Mouse (Mus musculus): ENCODE data around the gene Cryba4.
A peak's percentile ranks its signal among the peaks of the same experiment; 100 is the strongest.

Gene Cryba4

GRCm38 (mm10) chr5:112285548-112286085, 33.3 kb upstream of the Cryba4 start:
- peak in 1 of 2 experiments; percentile 53 for DNase-seq

- no peak for DNase-seq
Measured at GRCm38 (mm10) chr5:112284203-112284582, 31.9 kb upstream of the Cryba4 start.

GRCm38 (mm10) chr5:112283543-112284202, 31.4 kb upstream of the Cryba4 start:
- DNase-seq: no peak

GRCm38 (mm10) chr5:112282780-112283482, 30.6 kb upstream of the Cryba4 start:
- no peak for DNase-seq

DNA sequence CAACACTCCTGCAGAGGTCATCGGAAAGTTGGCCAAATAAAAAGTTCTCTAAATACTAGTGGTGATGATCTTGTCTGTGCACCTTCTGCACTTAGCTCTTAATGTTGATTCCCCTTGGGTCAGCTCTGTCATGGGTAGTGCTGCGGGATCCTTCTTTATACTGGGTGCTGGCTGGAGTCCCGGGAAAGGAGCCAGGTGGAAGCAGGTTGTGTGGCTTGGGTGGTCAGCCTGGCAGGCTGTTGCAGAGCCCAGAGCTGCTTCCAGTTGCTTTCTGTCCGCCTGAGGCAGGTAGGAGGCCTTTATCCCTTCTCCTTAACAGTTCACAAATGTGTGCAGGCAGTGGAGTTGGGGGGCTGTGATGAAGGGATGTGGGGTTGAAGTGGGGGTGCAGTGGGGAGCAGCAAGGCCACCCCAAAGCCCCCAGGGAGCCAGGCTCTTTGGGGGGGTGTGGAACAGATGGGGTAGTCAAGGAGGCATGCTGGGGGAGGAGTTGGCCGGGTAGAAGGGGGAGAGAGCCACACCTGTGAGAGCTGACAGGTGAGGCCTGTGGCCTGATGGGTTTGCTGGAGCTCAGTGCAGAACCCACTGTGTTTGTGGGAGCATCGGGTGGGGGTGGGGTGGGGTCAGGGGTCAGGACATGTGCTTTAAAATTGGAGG, 29.9 kb upstream of the Cryba4 start:
- DNase-seq: peak in 1 of 2 experiments; percentile 64

DNA sequence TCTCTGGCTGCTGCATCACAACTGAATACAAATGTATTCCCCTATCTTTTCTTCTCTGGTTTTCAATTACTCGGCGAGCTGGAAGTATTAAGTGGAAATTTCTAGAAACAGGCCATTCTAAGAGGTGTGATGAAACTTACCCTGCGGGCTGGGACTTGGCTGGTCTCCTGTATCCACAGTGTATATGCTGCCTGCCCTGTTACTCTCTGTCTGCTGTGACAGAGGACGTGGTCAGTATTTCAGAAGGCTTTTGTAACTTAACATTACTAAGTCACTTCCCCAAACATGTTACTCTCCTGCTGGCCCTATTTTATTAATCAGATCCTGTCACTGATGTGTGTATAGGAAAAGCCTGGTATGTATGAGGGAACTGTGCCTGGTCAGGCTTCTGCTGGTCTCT, 29.4 kb upstream of the Cryba4 start:
- no peak for DNase-seq

- DNase-seq: no peak
Measured at GRCm38 (mm10) chr5:112280863-112281660, 28.7 kb upstream of the Cryba4 start.

GRCm38 (mm10) chr5:112280151-112280550, 27.8 kb upstream of the Cryba4 start:
- DNase-seq: no peak

DNA sequence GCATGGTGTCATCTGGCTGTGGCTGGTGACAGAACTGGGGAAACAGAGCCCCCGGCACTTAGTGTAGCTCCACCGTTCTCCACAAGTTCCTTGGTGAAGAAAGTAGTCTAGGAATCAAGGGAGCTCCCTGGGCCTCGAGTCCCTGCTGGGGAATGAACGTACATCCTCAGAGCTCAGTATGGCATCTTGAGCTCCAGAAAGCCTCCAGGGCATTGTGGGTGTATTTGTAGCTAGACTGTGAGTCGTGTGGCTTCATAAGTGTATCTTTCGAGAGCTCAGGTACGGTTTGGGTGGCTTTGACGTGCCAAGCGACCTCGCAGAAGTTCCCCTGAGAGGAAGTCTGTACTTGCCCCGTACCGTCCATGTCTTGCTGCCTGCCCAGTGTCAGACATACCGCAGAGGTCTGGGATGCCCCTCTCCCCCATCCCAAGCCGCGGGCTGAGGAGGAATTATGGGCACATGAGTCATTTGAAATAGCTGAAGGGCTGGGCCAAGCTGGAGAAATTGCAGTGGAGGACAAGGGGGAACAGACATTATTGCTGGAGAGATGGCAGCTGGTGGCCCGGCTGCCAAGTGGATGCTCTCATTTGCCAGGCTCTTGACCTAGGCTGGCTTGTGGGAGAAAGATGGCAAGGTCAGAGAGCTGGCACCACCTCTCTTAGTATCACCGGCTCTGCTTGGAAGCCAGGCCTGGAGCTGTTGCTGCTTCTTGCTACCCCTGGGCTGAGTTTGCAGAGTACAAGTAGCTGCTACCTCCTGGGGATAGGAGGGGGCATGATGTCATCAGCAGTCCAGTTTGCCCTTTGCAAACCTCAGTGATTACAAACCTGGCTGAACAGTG, 27.1 kb upstream of the Cryba4 start:
- peak; percentile 52 to 54 for DNase-seq

DNA sequence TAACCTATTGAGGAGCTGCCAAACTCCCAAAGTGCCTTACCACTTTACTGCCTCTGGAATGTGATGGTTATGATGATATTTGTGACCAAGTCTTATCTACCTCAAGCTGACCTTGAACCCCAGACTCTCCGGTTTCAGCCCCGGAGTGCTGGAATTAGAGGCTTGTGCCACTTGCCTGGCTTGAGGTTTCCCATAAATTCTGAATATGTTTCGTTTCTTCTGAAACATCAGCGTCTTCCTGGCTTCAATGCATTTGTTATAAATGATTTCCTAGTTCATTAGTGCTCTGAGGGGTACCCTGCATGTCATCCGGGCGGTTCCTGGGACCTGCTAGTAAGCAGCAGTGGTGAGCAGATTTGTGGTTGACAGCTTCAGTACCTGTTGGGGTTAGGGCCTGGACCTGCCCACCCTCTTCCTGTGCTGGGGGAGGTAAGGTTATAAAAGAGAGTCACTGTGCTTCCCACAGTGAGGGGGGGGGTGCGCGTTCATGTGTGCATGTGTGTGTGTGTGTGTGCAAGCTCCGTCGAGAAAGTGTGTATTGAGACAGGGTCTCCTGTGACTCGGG, 25.7 kb upstream of the Cryba4 start:
- no peak for DNase-seq

GRCm38 (mm10) chr5:112276907-112277348, 24.6 kb upstream of the Cryba4 start:
- no peak for DNase-seq

GRCm38 (mm10) chr5:112276267-112276873, 24.1 kb upstream of the Cryba4 start, which contains the start of gene Tpst2:
Gene Tpst2 (plus strand): TSS chr5:112276691.
- peak; percentile 100 for DNase-seq

DNA sequence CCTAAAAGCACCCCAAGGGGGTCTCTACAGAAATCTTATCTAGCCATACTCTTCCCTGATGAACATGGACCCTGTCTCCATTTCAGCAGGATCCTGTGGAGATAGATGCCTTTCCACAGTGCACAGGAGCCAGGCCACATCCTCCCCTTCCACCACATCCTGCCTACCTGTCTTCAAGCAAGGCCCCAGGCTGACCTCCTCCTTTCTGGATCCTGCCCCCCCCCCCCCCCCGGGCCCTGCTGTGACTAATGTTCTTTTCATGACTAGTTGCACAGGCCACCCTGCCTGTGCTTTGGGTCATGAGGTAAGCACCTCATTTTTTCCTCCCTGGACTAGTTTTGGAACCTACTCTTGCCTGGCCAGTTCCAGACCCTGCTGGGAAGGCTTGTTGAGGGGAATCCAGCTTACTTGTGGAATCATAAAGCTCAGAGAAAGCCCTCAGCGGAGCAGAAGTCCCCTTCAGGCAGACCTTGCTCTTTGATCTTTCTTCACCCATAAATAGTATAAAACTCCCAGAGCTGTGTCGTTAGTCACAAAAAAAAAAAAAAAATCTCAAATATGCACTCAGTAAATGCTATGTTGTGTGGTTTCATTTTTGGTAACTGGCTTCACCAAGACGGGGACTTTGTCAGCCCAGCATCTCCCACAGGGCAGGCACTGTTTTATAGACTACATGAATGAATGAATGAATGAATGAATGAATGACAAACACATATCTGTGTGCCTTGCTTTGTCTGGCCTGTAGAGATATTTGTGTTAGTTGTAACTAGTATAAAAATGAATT, 22.9 kb upstream of the Cryba4 start:
- DNase-seq: no peak

DNA sequence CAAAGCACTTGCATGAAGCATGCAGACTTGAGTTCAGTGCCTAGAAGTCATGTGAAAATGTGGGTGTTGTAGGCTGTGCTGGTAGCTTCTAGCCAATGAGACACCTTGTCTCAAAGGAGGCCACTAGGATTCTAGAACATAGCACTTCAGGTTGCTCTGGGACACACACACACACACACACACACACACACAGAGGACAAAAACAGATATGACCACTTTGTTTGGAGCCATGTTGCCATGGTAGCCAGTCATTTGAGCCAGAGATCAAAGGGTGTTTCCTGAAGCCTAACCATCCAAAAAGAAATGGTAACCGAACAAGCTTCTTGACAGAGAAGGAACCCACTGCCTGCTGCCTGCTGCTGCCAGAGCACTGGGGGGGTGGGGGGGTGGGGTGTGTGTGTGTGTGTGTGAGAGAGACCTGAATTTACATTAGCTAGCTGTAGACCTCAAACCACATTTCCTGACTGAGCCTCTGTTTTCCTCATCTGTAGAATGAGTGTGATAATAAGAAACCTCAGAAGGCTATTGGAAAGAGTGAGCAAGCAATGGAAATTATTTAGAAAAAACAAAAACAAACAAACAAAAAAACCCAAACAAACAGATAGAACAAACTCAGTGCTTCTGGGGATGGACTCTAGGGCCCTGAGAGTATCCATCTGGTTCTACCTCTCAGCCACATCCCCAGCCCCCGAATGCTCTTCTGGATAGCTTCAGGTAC, 21.6 kb upstream of the Cryba4 start:
- no peak for DNase-seq

GRCm38 (mm10) chr5:112272934-112273333, 20.6 kb upstream of the Cryba4 start:
- DNase-seq: no peak

GRCm38 (mm10) chr5:112270764-112271541, 18.6 kb upstream of the Cryba4 start:
- DNase-seq: peak; percentile 39 to 48

DNA sequence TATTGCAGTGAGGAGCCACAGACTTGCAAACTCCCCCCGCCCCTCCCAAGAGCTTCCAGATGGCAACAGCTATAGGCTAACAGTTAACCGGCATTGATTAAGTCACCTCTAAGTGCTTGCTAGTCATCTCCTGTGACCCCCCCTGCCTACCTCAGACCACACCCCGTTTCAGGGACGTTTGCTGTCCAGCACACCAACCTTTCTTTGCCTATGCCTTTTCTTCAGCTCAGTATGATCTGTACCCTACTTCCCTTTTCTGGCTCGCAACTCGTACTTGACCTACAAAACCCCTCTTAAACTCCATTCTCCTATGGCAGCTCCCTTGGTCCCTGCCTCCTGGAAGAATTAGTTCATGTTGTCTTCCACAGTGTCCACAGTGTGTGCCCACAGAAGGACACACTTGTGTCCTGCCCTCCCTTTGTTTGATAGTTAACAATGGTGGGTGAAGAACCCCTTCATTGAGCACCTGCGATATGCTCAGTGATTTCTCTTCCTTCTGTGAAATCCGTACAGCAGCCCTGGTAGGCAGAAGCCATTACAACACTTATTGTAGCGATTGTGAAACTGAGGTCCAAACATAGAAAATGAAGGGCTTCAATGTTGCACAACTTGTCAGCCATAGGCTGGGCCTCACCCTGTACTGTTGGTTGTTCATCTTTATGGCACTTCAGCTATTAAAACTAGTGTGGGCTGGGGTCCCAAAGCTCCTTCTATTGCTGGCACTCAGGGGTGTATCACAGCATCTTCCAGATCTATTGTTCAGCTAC, 13.9 kb upstream of the Cryba4 start:
- DNase-seq: no peak

DNA sequence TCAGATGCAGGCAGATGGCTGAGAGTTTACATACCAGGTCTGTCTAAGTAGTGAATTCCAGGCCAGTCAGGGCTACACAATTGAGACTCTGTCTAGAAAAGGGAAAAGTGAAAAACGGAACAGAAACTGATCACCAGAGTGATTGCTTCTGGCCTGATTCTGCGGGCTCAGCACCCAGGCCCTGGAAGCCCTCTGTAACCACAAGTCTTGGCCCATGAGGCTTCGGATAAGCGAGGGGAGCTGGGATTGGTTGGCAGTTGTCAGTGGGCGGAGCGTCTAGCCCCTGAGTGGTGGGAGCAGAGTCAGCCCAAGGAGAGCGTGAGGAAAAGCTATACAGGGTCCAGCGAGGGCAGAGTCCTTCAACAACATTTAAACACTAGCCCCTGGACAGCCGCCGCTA, 13.2 kb upstream of the Cryba4 start:
- DNase-seq: no peak

Data from cerebellum, postnatal 25 days (tissue).